Mouse (Mus musculus): ENCODE data around the gene Tfeb. TPM values are rescaled to one million over a fixed set of nuclear protein-coding genes. Genes with fewer than 3 reads are reported as not detected.

Tfeb gene
- total and polyA plus RNA-seq, 2 experiments, result 5.7 to 15.7 TPM

GRCm38 (mm10) chr17:47691650-47692049 lies 45.2 kb upstream of the Tfeb start:
- H3K4me1 ChIP-seq (ENCODE audit: control insufficient read depth, insufficient read depth, low read length), result peaks cover 12% of the 10 kb centered on the region
- TF ChIP-seq CTCF (IDR thresholded peaks at IDR 0.05; ENCODE audit: low read depth, low read length) (no peak), POLR2A (IDR thresholded peaks at IDR 0.05; ENCODE audit: extremely low read depth, insufficient read depth, low read length) (no peak)
- H3K36me3 ChIP-seq (ENCODE audit: control insufficient read depth, insufficient read depth, low read length), result no peaks in the 10 kb centered on the region
- no peaks in the 10 kb centered on the region; the same call in 1 of the 2 replicates for H3K79me2 ChIP-seq (ENCODE audit: control insufficient read depth, insufficient read depth, low read length)
- no peaks in the 10 kb centered on the region for H3K27me3 ChIP-seq (ENCODE audit: control insufficient read depth, insufficient read depth, low read length)
- no peak overlapping the region for H3K4me3 ChIP-seq (ENCODE audit: insufficient read depth, low read depth, low read length)
- H3K9ac ChIP-seq (ENCODE audit: low read depth, low read length), result no peak overlapping the region
- no peak for DNase-seq (ENCODE audit: extremely low read depth, low read depth, low spot score)
- 97% methylated on average over 3 of the region's 3 CpGs for WGBS
- H3K27ac ChIP-seq (replicated peaks; ENCODE audit: insufficient read depth, low read depth, low read length), result no peak overlapping the region

- Histone ChIP-seq H3K9ac (ENCODE audit: low read depth, low read length) (peak overlapping the region; percentile 80), H3K27ac (replicated peaks; ENCODE audit: insufficient read depth, low read depth, low read length) (peak overlapping the region; percentile 81), H3K4me1 (ENCODE audit: control insufficient read depth, insufficient read depth, low read length) (peaks cover 6% of the 10 kb centered on the region), H3K36me3 (ENCODE audit: control insufficient read depth, insufficient read depth, low read length) (no peaks in the 10 kb centered on the region), H3K79me2 (ENCODE audit: control insufficient read depth, insufficient read depth, low read length) (no peaks in the 10 kb centered on the region; the same call in 1 of the 2 replicates), H3K4me3 (ENCODE audit: insufficient read depth, low read depth, low read length) (peak overlapping the region; percentile 72), H3K27me3 (ENCODE audit: control insufficient read depth, insufficient read depth, low read length) (no peaks in the 10 kb centered on the region)
- TF ChIP-seq CTCF (IDR thresholded peaks at IDR 0.05; ENCODE audit: low read depth, low read length), result no peak
- no peak for TF ChIP-seq POLR2A (IDR thresholded peaks at IDR 0.05; ENCODE audit: extremely low read depth, insufficient read depth, low read length)
- no peak for DNase-seq (ENCODE audit: extremely low read depth, low read depth, low spot score)
- WGBS, result 58% methylated on average over 13 of the region's 13 CpGs
These were observed 43.0 kb upstream of the Tfeb start for GRCm38 (mm10) chr17:47693671-47694441.

GRCm38 (mm10) chr17:47694442-47694502 lies 42.6 kb upstream of the Tfeb start, which contains the start of gene Gm21981:
Gene Gm21981 (minus strand): TSS chr17:47694455.
- peak within 1 kb of the TSS; percentile 72 for H3K4me3 ChIP-seq (ENCODE audit: insufficient read depth, low read depth, low read length)
- peaks cover 6% of the 10 kb centered on the region for H3K4me1 ChIP-seq (ENCODE audit: control insufficient read depth, insufficient read depth, low read length)
- no peak for TF ChIP-seq POLR2A (IDR thresholded peaks at IDR 0.05; ENCODE audit: extremely low read depth, insufficient read depth, low read length)
- no peak for TF ChIP-seq CTCF (IDR thresholded peaks at IDR 0.05; ENCODE audit: low read depth, low read length)
- H3K27ac ChIP-seq (replicated peaks; ENCODE audit: insufficient read depth, low read depth, low read length), result peak within 1 kb of the TSS; percentile 81
- 2% methylated on average over 3 of the region's 3 CpGs for WGBS
- no peaks in the 10 kb centered on the region for H3K36me3 ChIP-seq (ENCODE audit: control insufficient read depth, insufficient read depth, low read length)
- no peak for DNase-seq (ENCODE audit: extremely low read depth, low read depth, low spot score)
- H3K27me3 ChIP-seq (ENCODE audit: control insufficient read depth, insufficient read depth, low read length), result no peaks in the 10 kb centered on the region
- H3K9ac ChIP-seq (ENCODE audit: low read depth, low read length), result peak within 1 kb of the TSS; percentile 88
- H3K79me2 ChIP-seq (ENCODE audit: control insufficient read depth, insufficient read depth, low read length), result no peaks in the 10 kb centered on the region; the same call in 1 of the 2 replicates

- peak within 1 kb of the TSS; percentile 88 for H3K9ac ChIP-seq (ENCODE audit: low read depth, low read length)
- WGBS, result under 1% methylated on average over 77 of the region's 82 CpGs
- H3K36me3 ChIP-seq (ENCODE audit: control insufficient read depth, insufficient read depth, low read length), result no peaks in the 10 kb centered on the region
- no peaks in the 10 kb centered on the region; the same call in 1 of the 2 replicates for H3K79me2 ChIP-seq (ENCODE audit: control insufficient read depth, insufficient read depth, low read length)
- no peaks in the 10 kb centered on the region for H3K27me3 ChIP-seq (ENCODE audit: control insufficient read depth, insufficient read depth, low read length)
- TF ChIP-seq POLR2A (IDR thresholded peaks at IDR 0.05; ENCODE audit: extremely low read depth, insufficient read depth, low read length) (0 out of 2 replicates have a peak, but pooled peaks have one; percentile 33), CTCF (IDR thresholded peaks at IDR 0.05; ENCODE audit: low read depth, low read length) (peak; percentile 85)
- peak; percentile 84 for DNase-seq (ENCODE audit: extremely low read depth, low read depth, low spot score)
- peak within 1 kb of the TSS; percentile 81 for H3K27ac ChIP-seq (replicated peaks; ENCODE audit: insufficient read depth, low read depth, low read length)
- peak within 1 kb of the TSS; percentile 72 for H3K4me3 ChIP-seq (ENCODE audit: insufficient read depth, low read depth, low read length)
- peaks cover 6% of the 10 kb centered on the region for H3K4me1 ChIP-seq (ENCODE audit: control insufficient read depth, insufficient read depth, low read length)
These were observed 42.1 kb upstream of the Tfeb start, which contains the start of gene Prickle4 for GRCm38 (mm10) chr17:47694503-47695336. Gene Prickle4 (minus strand): TSS chr17:47694736.

GRCm38 (mm10) chr17:47695337-47695710 lies 41.5 kb upstream of the Tfeb start:
- no peaks in the 10 kb centered on the region for H3K27me3 ChIP-seq (ENCODE audit: control insufficient read depth, insufficient read depth, low read length)
- no peak for DNase-seq (ENCODE audit: extremely low read depth, low read depth, low spot score)
- WGBS, result under 1% methylated on average over 23 of the region's 23 CpGs

More at GRCm38 (mm10) chr17:47695337-47695710, 41.5 kb upstream of the Tfeb start:
- Histone ChIP-seq H3K27ac (replicated peaks; ENCODE audit: insufficient read depth, low read depth, low read length) (0 out of 2 replicates have a peak overlapping the region, but pooled peaks have one; percentile 5), H3K36me3 (ENCODE audit: control insufficient read depth, insufficient read depth, low read length) (no peaks in the 10 kb centered on the region), H3K4me3 (ENCODE audit: insufficient read depth, low read depth, low read length) (peak overlapping the region; percentile 72), H3K79me2 (ENCODE audit: control insufficient read depth, insufficient read depth, low read length) (no peaks in the 10 kb centered on the region; the same call in 1 of the 2 replicates), H3K9ac (ENCODE audit: low read depth, low read length) (peak overlapping the region; percentile 88), H3K4me1 (ENCODE audit: control insufficient read depth, insufficient read depth, low read length) (peaks cover 6% of the 10 kb centered on the region)
- TF ChIP-seq POLR2A (IDR thresholded peaks at IDR 0.05; ENCODE audit: extremely low read depth, insufficient read depth, low read length) (no peak), CTCF (IDR thresholded peaks at IDR 0.05; ENCODE audit: low read depth, low read length) (no peak)
